Mouse (Mus musculus) ES-E14 (cell line): ENCODE measurements around the gene Krt1. TPM values are rescaled to one million over a fixed set of nuclear protein-coding genes. Genes with fewer than 3 reads are reported as not detected.

Experiments used
- DNase-seq: peaks from one replicate; pipeline ENCODE4 v3.0.0-alpha.2; 2013; ENCODE audit warnings: low read depth, low spot score
- H3K27ac ChIP-seq: 2 replicates; pipeline ENCODE4 v1.5.1; 2012; ENCODE audit warnings: low read depth, mild to moderate bottlenecking, low read length, moderate library complexity, mixed read lengths; ENCODE audit not compliant: poor library complexity, insufficient read depth, severe bottlenecking
- H3K36me3 ChIP-seq: 2 replicates; pipeline ENCODE4 v1.6.1; 2012; ENCODE audit warnings: mild to moderate bottlenecking, low read length, moderate library complexity, mixed read lengths; ENCODE audit not compliant: control insufficient read depth, poor library complexity, insufficient read depth, severe bottlenecking
- H3K4me1 ChIP-seq, 2 experiments: fragments of 150-350 bp in 1 of 2; sonication (generic) in 1 of 2; 2 replicates each; pipeline ENCODE4 v1.6.1; 2012; ENCODE audit warnings: low read length in 2 of 2, mild to moderate bottlenecking in 1 of 2, mixed read lengths in 1 of 2; ENCODE audit not compliant: control insufficient read depth in 2 of 2, insufficient read depth in 2 of 2, poor library complexity in 1 of 2
- H3K4me3 ChIP-seq, 2 experiments: fragments of 150-350 bp in 1 of 2; sonication (generic) in 1 of 2; 2 replicates each; pipeline ENCODE4 v1.5.1; 2012; ENCODE audit warnings: low read length in 2 of 2, low read depth in 1 of 2, mild to moderate bottlenecking in 1 of 2, mixed read lengths in 1 of 2; ENCODE audit not compliant: insufficient read depth in 1 of 2, poor library complexity in 1 of 2, severe bottlenecking in 1 of 2
- H3K9ac ChIP-seq: 2 replicates; pipeline ENCODE4 v1.6.1; 2012; ENCODE audit warnings: low read depth, mild to moderate bottlenecking, low read length, mixed read lengths; ENCODE audit not compliant: poor library complexity, insufficient read depth, severe bottlenecking
- H3K9me3 ChIP-seq: fragments of 150-350 bp; sonication (generic); 2 replicates; pipeline ENCODE4 v1.6.1; 2012; ENCODE audit warnings: low read depth, mild to moderate bottlenecking, low read length; ENCODE audit not compliant: control insufficient read depth, insufficient read depth
- CHD2 ChIP-seq: IDR thresholded peaks from 2 replicates; pipeline ENCODE4 v1.6.1; 2014; ENCODE audit warnings: mild to moderate bottlenecking, low read depth, low read length, inconsistent platforms
- HCFC1 ChIP-seq: IDR thresholded peaks from 2 replicates; pipeline ENCODE4 v1.6.1; 2012; ENCODE audit warnings: low read length, inconsistent platforms, borderline replicate concordance; ENCODE audit not compliant: insufficient read depth
- MAFK ChIP-seq: IDR thresholded peaks from 2 replicates; pipeline ENCODE4 v1.6.1; 2014; ENCODE audit warnings: mild to moderate bottlenecking, low read depth, low read length, inconsistent platforms; ENCODE audit not compliant: insufficient read depth
- ZC3H11A ChIP-seq: IDR thresholded peaks from 2 replicates; pipeline ENCODE4 v1.6.1; 2012; ENCODE audit warnings: low read depth, mild to moderate bottlenecking, inconsistent platforms, low read length, borderline replicate concordance
- ZNF384 ChIP-seq: IDR thresholded peaks from 2 replicates; pipeline ENCODE4 v1.6.1; 2012; ENCODE audit warnings: low read depth, low read length, inconsistent platforms
- in situ Hi-C, 2 experiments: fragments of 600-800 bp; cut with MboI; formaldehyde crosslinking; loops; one replicate each; pipeline ENCODE4 v1.15.1; 2025; ENCODE audit warnings: low sequenced_read_pairs in 2 of 2, inconsistent platforms in 1 of 2; ENCODE audit not compliant: unreplicated experiment in 2 of 2
- total RNA-seq: library from RNA; depleted of rRNA; stranded (reverse); fragments of 300-350 nt; gene quantifications from 2 replicates; pipeline ENCODE4 v1.2.3, GENCODE M21; 2012

The Krt1 gene
- total RNA-seq, 1 experiment = 0.09 TPM

DNA sequence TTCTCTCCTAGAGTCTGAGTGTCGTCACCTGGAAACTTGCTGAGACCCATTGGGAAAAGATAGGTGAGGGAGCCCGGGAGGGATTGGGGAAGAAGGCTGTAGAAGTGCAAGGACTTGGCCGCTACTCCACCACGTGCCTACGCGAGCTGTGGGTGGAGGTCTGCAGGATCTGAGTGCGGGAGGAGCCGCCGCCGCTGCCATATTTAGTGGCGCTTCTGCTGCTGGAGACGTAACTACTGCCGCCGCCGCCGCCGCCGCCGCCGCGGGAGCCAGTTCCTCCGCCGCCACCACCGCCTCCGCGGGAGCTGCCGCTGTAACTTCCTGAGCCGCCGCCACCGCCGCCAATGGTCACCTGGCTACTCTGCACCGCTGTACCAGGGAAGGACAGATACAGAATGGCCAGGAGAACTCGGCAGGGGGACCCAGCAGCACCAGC lies 9.2 kb upstream of the Krt1 start:
- in situ Hi-C loops = no loop called here
- H3K9ac ChIP-seq = peak overlapping the region; percentile 67
- H3K9me3 ChIP-seq = no peaks in the 10 kb centered on the region
- TF ChIP-seq MAFK = no peak
- TF ChIP-seq HCFC1 = no peak
- TF ChIP-seq ZC3H11A = no peak
- TF ChIP-seq CHD2 = no peak
- peaks cover 4 to 6% of the 10 kb centered on the region in 2 experiments; a peak in 2 of 4 replicates for H3K4me1 ChIP-seq
- no peaks in the 10 kb centered on the region for H3K36me3 ChIP-seq
- no peak for DNase-seq
- peak overlapping the region; percentile 53 to 73 for H3K4me3 ChIP-seq
- H3K27ac ChIP-seq = no peak overlapping the region

GRCm38 (mm10) chr15:101858673-101859425 lies 8.3 kb upstream of the Krt1 start:
- Histone ChIP-seq H3K4me3 (peak overlapping the region; percentile 53 to 73; a peak in 3 of 4 replicates), H3K4me1 (peaks cover 4 to 12% of the 10 kb centered on the region in 2 experiments; a peak in 2 of 4 replicates), H3K27ac (no peak overlapping the region), H3K36me3 (no peaks in the 10 kb centered on the region), H3K9me3 (no peaks in the 10 kb centered on the region), H3K9ac (0 out of 2 replicates have a peak overlapping the region, but pooled peaks have one; percentile 22)
- DNase-seq = no peak
- in situ Hi-C loops = no loop called here
- no peak for TF ChIP-seq ZNF384

GRCm38 (mm10) chr15:101856696-101857095 lies 6.1 kb upstream of the Krt1 start:
- Histone ChIP-seq H3K36me3 (no peaks in the 10 kb centered on the region), H3K4me1 (peaks cover 4 to 12% of the 10 kb centered on the region in 2 experiments; a peak in 2 of 4 replicates), H3K27ac (no peak overlapping the region), H3K4me3 (no peak overlapping the region), H3K9me3 (no peaks in the 10 kb centered on the region), H3K9ac (no peak overlapping the region)
- in situ Hi-C loops = no loop called here
- TF ChIP-seq ZNF384 (no peak), ZC3H11A (no peak), CHD2 (no peak), MAFK (no peak), HCFC1 (no peak)
- no peak for DNase-seq

DNA sequence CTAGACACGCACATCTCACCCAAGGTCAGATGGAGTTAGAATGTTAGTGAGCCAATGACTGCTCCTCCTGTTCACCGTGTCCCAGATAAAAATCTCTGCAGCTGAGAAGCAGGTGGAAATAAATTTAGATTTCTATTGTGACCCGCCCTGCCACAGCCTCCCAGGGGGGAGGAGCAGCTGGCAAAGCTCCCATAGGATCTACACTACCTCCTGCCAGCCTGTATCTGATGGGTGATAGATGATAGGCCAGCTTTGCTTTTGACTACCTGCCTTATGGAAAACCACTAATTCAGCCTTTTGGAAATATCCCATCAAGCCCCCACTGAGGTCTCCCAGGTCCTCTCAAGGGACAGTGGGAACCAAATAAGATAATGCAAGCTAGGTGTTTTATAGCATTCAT lies 5.1 kb upstream of the Krt1 start:
- Histone ChIP-seq H3K36me3 (no peaks in the 10 kb centered on the region), H3K27ac (no peak overlapping the region), H3K4me3 (no peak overlapping the region), H3K4me1 (peaks cover 4 to 12% of the 10 kb centered on the region in 2 experiments; a peak in 2 of 4 replicates), H3K9me3 (no peaks in the 10 kb centered on the region), H3K9ac (no peak overlapping the region)
- in situ Hi-C loops = no loop called here
- no peak for TF ChIP-seq HCFC1
- TF ChIP-seq ZNF384 = no peak
- TF ChIP-seq ZC3H11A = no peak
- no peak for TF ChIP-seq CHD2
- TF ChIP-seq MAFK = no peak
- DNase-seq = no peak
